Mouse (Mus musculus): ENCODE data around the gene Olfr1094. TPM values are rescaled to one million over a fixed set of nuclear protein-coding genes. Genes with fewer than 3 reads are reported as not detected.

Gene Olfr1094
- total RNA-seq (2012; rRNA removed) (not detected in 2 replicates), polyA plus RNA-seq (2012; ENCODE audit: insufficient read depth in 1 of 2, insufficient read length in 2 of 2, low read depth in 1 of 2, low replicate concordance in 2 of 2, missing spikeins in 1 of 2) (not detected)

DNA sequence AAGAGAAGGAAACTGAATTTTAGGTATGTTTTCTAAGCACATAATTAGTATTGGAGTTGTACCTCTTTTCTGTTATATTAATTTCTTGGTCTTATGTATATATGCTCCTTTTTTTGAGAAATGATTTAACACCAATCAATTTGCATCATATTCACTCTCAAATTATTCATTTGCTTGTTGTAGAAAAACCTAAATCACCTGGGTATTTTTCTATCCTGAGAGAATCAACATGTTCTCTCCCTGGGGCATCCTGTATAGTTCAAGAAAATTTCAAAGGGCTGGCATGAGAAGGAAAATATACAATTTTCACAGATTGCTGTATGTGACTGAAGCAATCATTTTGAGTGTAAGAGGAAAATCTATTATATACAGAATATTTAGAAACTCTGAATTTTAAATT is at the start of gene Olfr1094:
Gene Olfr1094, plus strand, starts transcription at position 301 of the 400 bp plus-strand sequence.
- TF ChIP-seq BHLHE40 (IDR thresholded peaks at IDR 0.05; ENCODE audit: borderline replicate concordance, low read depth, low read length) (no peak), ZMIZ1 (IDR thresholded peaks at IDR 0.05; ENCODE audit: low read depth, low read length) (no peak), JUND (IDR thresholded peaks at IDR 0.05; ENCODE audit: low read depth, low read length) (no peak), USF1 (IDR thresholded peaks at IDR 0.05; ENCODE audit: low read depth, low read length) (no peak), SIN3A (IDR thresholded peaks at IDR 0.05; ENCODE audit: low read length) (no peak)
- H3K9ac ChIP-seq (ENCODE audit: control insufficient read depth, low read depth, low read length, poor library complexity, severe bottlenecking) = no peak within 1 kb of the TSS
- no peaks in the 10 kb centered on the region for H3K36me3 ChIP-seq (ENCODE audit: control insufficient read depth in 1 of 2, insufficient read depth in 2 of 2, low read length in 2 of 2)
- H3K4me1 ChIP-seq (ENCODE audit: control insufficient read depth in 1 of 2, insufficient read depth in 2 of 2, low read length in 2 of 2) = no peaks in the 10 kb centered on the region
- DNase-seq (ENCODE audit: low read depth, low spot score) = no peak
- H3K79me2 ChIP-seq (ENCODE audit: control insufficient read depth, insufficient read depth, low read length, poor library complexity) = no peaks in the 10 kb centered on the region
- H3K27ac ChIP-seq (ENCODE audit: control insufficient read depth, low read depth, low read length) = no peak within 1 kb of the TSS
- no peaks in the 10 kb centered on the region for H3K27me3 ChIP-seq (ENCODE audit: control insufficient read depth in 1 of 2, insufficient read depth in 2 of 2, low read length in 2 of 2)
- H3K4me3 ChIP-seq (ENCODE audit: control insufficient read depth in 1 of 2, insufficient read depth in 1 of 2, low read depth in 2 of 2, low read length in 2 of 2) = no peak within 1 kb of the TSS
- H3K9me3 ChIP-seq (replicated peaks; ENCODE audit: insufficient read depth, low read length) = no peaks in the 10 kb centered on the region

DNA sequence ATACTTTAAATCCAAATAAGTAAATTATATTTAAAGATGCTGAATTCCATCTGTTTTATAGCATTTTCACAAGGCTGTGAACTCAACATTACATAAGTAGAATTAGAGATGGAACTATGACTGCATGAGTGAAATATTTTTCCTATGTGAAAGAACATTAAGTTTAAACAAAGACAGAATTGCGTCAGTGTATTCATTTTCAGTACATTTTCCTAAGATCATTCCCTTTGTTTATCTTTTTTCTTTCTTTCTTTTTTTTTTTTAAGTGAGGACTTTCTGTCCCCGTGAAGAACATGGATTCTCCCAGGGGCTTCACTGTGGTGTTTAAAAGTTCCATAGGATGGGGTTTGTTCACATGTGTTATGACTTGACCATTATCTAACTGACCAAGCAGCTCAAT is 42.3 kb upstream of the Olfr1094 start, which contains the start of gene Olfr1093:
Gene Olfr1093, plus strand, starts transcription at position 301 of the 400 bp plus-strand sequence.
- no peak for TF ChIP-seq UBTF (IDR thresholded peaks at IDR 0.05; ENCODE audit: borderline replicate concordance, insufficient read depth, low read depth, low read length)
- TF ChIP-seq MYC (IDR thresholded peaks at IDR 0.05; ENCODE audit: low read depth, low read length) = no peak
- TF ChIP-seq CTCF (IDR thresholded peaks at IDR 0.05 in 2 of 3, conservative IDR thresholded peaks at IDR 0.05 in 1 of 3; ENCODE audit: control insufficient read depth in 1 of 3, insufficient read depth in 1 of 3, low read depth in 2 of 3, low read length in 3 of 3, poor library complexity in 1 of 3, severe bottlenecking in 1 of 3) = no peak
- no peak for TF ChIP-seq MXI1 (IDR thresholded peaks at IDR 0.05; ENCODE audit: low read depth, low read length)
- no peak for TF ChIP-seq POLR2AphosphoS2 (IDR thresholded peaks at IDR 0.05; ENCODE audit: low read length)
- no peak for TF ChIP-seq USF2 (IDR thresholded peaks at IDR 0.05; ENCODE audit: borderline replicate concordance in 1 of 2, insufficient read depth in 1 of 2, low read depth in 1 of 2, low read length in 2 of 2)
- no peak for TF ChIP-seq MYB (IDR thresholded peaks at IDR 0.05; ENCODE audit: low read depth, low read length)
- no peak for TF ChIP-seq GABPA (IDR thresholded peaks at IDR 0.05; ENCODE audit: low read depth, low read length)
- TF ChIP-seq ZKSCAN1 (IDR thresholded peaks at IDR 0.05; ENCODE audit: low read depth, low read length) = no peak
- no peak for TF ChIP-seq ZNF384 (IDR thresholded peaks at IDR 0.05; ENCODE audit: low read depth, low read length)
- no peak for TF ChIP-seq GATA1 (IDR thresholded peaks at IDR 0.05; ENCODE audit: low read depth, low read length)
- TF ChIP-seq ZC3H11A (IDR thresholded peaks at IDR 0.05; ENCODE audit: low read depth, low read length) = no peak
- no peak for TF ChIP-seq CHD1 (IDR thresholded peaks at IDR 0.05; ENCODE audit: low read depth, low read length)
- no peak for TF ChIP-seq TAL1 (IDR thresholded peaks at IDR 0.05; ENCODE audit: low read length)
- no peak within 1 kb of the TSS for H3K27ac ChIP-seq (ENCODE audit: control insufficient read depth, low read depth, low read length)
- H3K4me3 ChIP-seq (ENCODE audit: control insufficient read depth in 1 of 2, insufficient read depth in 1 of 2, low read depth in 2 of 2, low read length in 2 of 2) = no peak within 1 kb of the TSS
- no peak within 1 kb of the TSS for H3K9ac ChIP-seq (ENCODE audit: control insufficient read depth, low read depth, low read length, poor library complexity, severe bottlenecking)
- no peaks in the 10 kb centered on the region for H3K36me3 ChIP-seq (ENCODE audit: control insufficient read depth in 1 of 2, insufficient read depth in 2 of 2, low read length in 2 of 2)
- H3K4me1 ChIP-seq (ENCODE audit: control insufficient read depth in 1 of 2, insufficient read depth in 2 of 2, low read length in 2 of 2) = no peaks in the 10 kb centered on the region
- DNase-seq (ENCODE audit: low read depth, low spot score) = no peak
- no peaks in the 10 kb centered on the region for H3K27me3 ChIP-seq (ENCODE audit: control insufficient read depth in 1 of 2, insufficient read depth in 2 of 2, low read length in 2 of 2)
- H3K9me3 ChIP-seq (replicated peaks; ENCODE audit: insufficient read depth, low read length) = no peaks in the 10 kb centered on the region
- no peaks in the 10 kb centered on the region for H3K79me2 ChIP-seq (ENCODE audit: control insufficient read depth, insufficient read depth, low read length, poor library complexity)

Measured in MEL (cell line).